Mouse (Mus musculus): Measurements from ENCODE around the gene Nsl1. TPM values are rescaled to one million over a fixed set of nuclear protein-coding genes. Genes with fewer than 3 reads are reported as not detected.
A peak's percentile ranks its signal among the peaks of the same experiment; 100 is the strongest.

Nsl1 gene
- polyA plus RNA-seq, 1 experiment from 2014 or later = 10.2 TPM

GRCm38 (mm10) chr1:191099114-191099513 is 36.3 kb downstream of the Nsl1 start:
- Histone ChIP-seq H3K4me2 (replicated peaks) (peak overlapping the region; percentile 88; the same call in 1 of the 2 replicates), H3K4me3 (replicated peaks) (peak overlapping the region; percentile 51; the same call in 1 of the 2 replicates)
- WGBS = 40% methylated on average over 5 of the region's 5 CpGs

GRCm38 (mm10) chr1:191099772-191100291 is 37.0 kb downstream of the Nsl1 start:
- H3K27me3 ChIP-seq = peaks cover 43% of the 10 kb centered on the region
- H3K9me3 ChIP-seq = no peaks in the 10 kb centered on the region; the same call in 1 of the 2 replicates
- H3K4me2 ChIP-seq (replicated peaks) = no peak overlapping the region
- ATAC-seq = no peak
- H3K36me3 ChIP-seq = no peaks in the 10 kb centered on the region
- H3K4me1 ChIP-seq (replicated peaks) = peaks cover 12% of the 10 kb centered on the region
- H3K27ac ChIP-seq = no peak overlapping the region
- no peak overlapping the region for H3K4me3 ChIP-seq (replicated peaks)
- 77% methylated on average over 5 of the region's 5 CpGs for WGBS
- H3K9ac ChIP-seq (replicated peaks) = no peak overlapping the region

More at GRCm38 (mm10) chr1:191099114-191099513, 36.3 kb downstream of the Nsl1 start:
- H3K4me1 ChIP-seq (replicated peaks) = peaks cover 12% of the 10 kb centered on the region
- H3K27ac ChIP-seq = no peak overlapping the region
- H3K9ac ChIP-seq (replicated peaks) = no peak overlapping the region
- peaks cover 43% of the 10 kb centered on the region for H3K27me3 ChIP-seq
- H3K36me3 ChIP-seq = no peaks in the 10 kb centered on the region
- ATAC-seq = no peak
- H3K9me3 ChIP-seq = no peaks in the 10 kb centered on the region; the same call in 1 of the 2 replicates

GRCm38 (mm10) chr1:191102730-191103370 is 40.0 kb downstream of the Nsl1 start:
- ATAC-seq = no peak
- 87% methylated on average over 15 of the region's 15 CpGs for WGBS
- H3K4me3 ChIP-seq (replicated peaks) = no peak overlapping the region
- peaks cover 7% of the 10 kb centered on the region for H3K4me1 ChIP-seq (replicated peaks)
- no peaks in the 10 kb centered on the region; the same call in 1 of the 2 replicates for H3K9me3 ChIP-seq
- H3K9ac ChIP-seq (replicated peaks) = no peak overlapping the region
- H3K27ac ChIP-seq = no peak overlapping the region
- H3K4me2 ChIP-seq (replicated peaks) = no peak overlapping the region
- H3K27me3 ChIP-seq = peaks cover 24% of the 10 kb centered on the region
- H3K36me3 ChIP-seq = no peaks in the 10 kb centered on the region

GRCm38 (mm10) chr1:191105246-191105645 is 42.4 kb downstream of the Nsl1 start:
- no peak overlapping the region for H3K9ac ChIP-seq (replicated peaks)
- no peaks in the 10 kb centered on the region for H3K36me3 ChIP-seq
- H3K27ac ChIP-seq = no peak overlapping the region
- H3K4me2 ChIP-seq (replicated peaks) = no peak overlapping the region
- 88% methylated on average over 9 of the region's 9 CpGs for WGBS
- peaks cover 4% of the 10 kb centered on the region; the same call in 1 of the 2 replicates for H3K27me3 ChIP-seq
- no peak overlapping the region for H3K4me3 ChIP-seq (replicated peaks)
- no peaks in the 10 kb centered on the region for H3K4me1 ChIP-seq (replicated peaks)
- no peak for ATAC-seq
- no peaks in the 10 kb centered on the region; the same call in 1 of the 2 replicates for H3K9me3 ChIP-seq

GRCm38 (mm10) chr1:191107306-191107705 is 44.5 kb downstream of the Nsl1 start:
- no peaks in the 10 kb centered on the region for H3K4me1 ChIP-seq (replicated peaks)
- H3K9me3 ChIP-seq = no peaks in the 10 kb centered on the region
- no peaks in the 10 kb centered on the region for H3K36me3 ChIP-seq
- no peak for ATAC-seq
- H3K4me3 ChIP-seq (replicated peaks) = no peak overlapping the region
- no peak overlapping the region for H3K9ac ChIP-seq (replicated peaks)
- no peak overlapping the region for H3K4me2 ChIP-seq (replicated peaks)
- H3K27me3 ChIP-seq = no peaks in the 10 kb centered on the region
- H3K27ac ChIP-seq = no peak overlapping the region
- WGBS = 75% methylated on average over 10 of the region's 10 CpGs

GRCm38 (mm10) chr1:191109907-191110306 is 47.1 kb downstream of the Nsl1 start:
- H3K36me3 ChIP-seq = no peaks in the 10 kb centered on the region
- no peaks in the 10 kb centered on the region for H3K4me1 ChIP-seq (replicated peaks)
- H3K9ac ChIP-seq (replicated peaks) = no peak overlapping the region
- no peaks in the 10 kb centered on the region for H3K27me3 ChIP-seq
- no peaks in the 10 kb centered on the region for H3K9me3 ChIP-seq
- ATAC-seq = no peak
- H3K4me2 ChIP-seq (replicated peaks) = no peak overlapping the region
- H3K27ac ChIP-seq = no peak overlapping the region
- WGBS = 93% methylated on average over 9 of the region's 9 CpGs
- H3K4me3 ChIP-seq (replicated peaks) = no peak overlapping the region

- H3K4me3 ChIP-seq (replicated peaks) = no peak overlapping the region
- ATAC-seq = no peak
- WGBS = 65% methylated on average over 8 of the region's 8 CpGs
- H3K4me1 ChIP-seq (replicated peaks) = no peaks in the 10 kb centered on the region
- H3K27me3 ChIP-seq = no peaks in the 10 kb centered on the region
- H3K9me3 ChIP-seq = no peaks in the 10 kb centered on the region
- no peak overlapping the region for H3K4me2 ChIP-seq (replicated peaks)
- H3K27ac ChIP-seq = no peak overlapping the region
- no peak overlapping the region for H3K9ac ChIP-seq (replicated peaks)
- H3K36me3 ChIP-seq = no peaks in the 10 kb centered on the region
Measured at GRCm38 (mm10) chr1:191111146-191111545, 48.3 kb downstream of the Nsl1 start.

GRCm38 (mm10) chr1:191114868-191115267 is 52.1 kb downstream of the Nsl1 start:
- no peaks in the 10 kb centered on the region for H3K36me3 ChIP-seq
- WGBS = 82% methylated on average over 7 of the region's 7 CpGs
- H3K27me3 ChIP-seq = no peaks in the 10 kb centered on the region
- H3K27ac ChIP-seq = no peak overlapping the region
- ATAC-seq = no peak
- H3K9me3 ChIP-seq = no peaks in the 10 kb centered on the region
- H3K4me1 ChIP-seq (replicated peaks) = no peaks in the 10 kb centered on the region
- no peak overlapping the region for H3K4me2 ChIP-seq (replicated peaks)
- no peak overlapping the region for H3K9ac ChIP-seq (replicated peaks)
- H3K4me3 ChIP-seq (replicated peaks) = no peak overlapping the region

GRCm38 (mm10) chr1:191115514-191116238 is 52.9 kb downstream of the Nsl1 start:
- ATAC-seq = no peak
- Histone ChIP-seq H3K9ac (replicated peaks) (no peak overlapping the region), H3K4me3 (replicated peaks) (no peak overlapping the region), H3K9me3 (no peaks in the 10 kb centered on the region), H3K27me3 (no peaks in the 10 kb centered on the region), H3K4me1 (replicated peaks) (no peaks in the 10 kb centered on the region), H3K27ac (no peak overlapping the region), H3K4me2 (replicated peaks) (no peak overlapping the region), H3K36me3 (no peaks in the 10 kb centered on the region)
- WGBS = 78% methylated on average over 11 of the region's 11 CpGs

GRCm38 (mm10) chr1:191122744-191123143 is 59.9 kb downstream of the Nsl1 start:
- Histone ChIP-seq H3K9me3 (no peaks in the 10 kb centered on the region), H3K27me3 (peaks cover 16% of the 10 kb centered on the region), H3K4me2 (replicated peaks) (no peak overlapping the region), H3K36me3 (no peaks in the 10 kb centered on the region), H3K4me1 (replicated peaks) (peaks cover 3% of the 10 kb centered on the region; the same call in 1 of the 2 replicates), H3K9ac (replicated peaks) (no peak overlapping the region), H3K27ac (no peak overlapping the region), H3K4me3 (replicated peaks) (no peak overlapping the region)
- whole genome bisulfite sequencing = 72% methylated on average over 3 of the region's 3 CpGs
- no peak for ATAC-seq

GRCm38 (mm10) chr1:191123696-191124095 is 60.9 kb downstream of the Nsl1 start:
- WGBS = 83% methylated on average over 2 of the region's 2 CpGs
- peaks cover 16% of the 10 kb centered on the region for H3K27me3 ChIP-seq
- no peaks in the 10 kb centered on the region for H3K36me3 ChIP-seq
- no peak overlapping the region for H3K4me3 ChIP-seq (replicated peaks)
- no peak overlapping the region for H3K27ac ChIP-seq
- no peaks in the 10 kb centered on the region for H3K9me3 ChIP-seq
- no peak overlapping the region for H3K9ac ChIP-seq (replicated peaks)
- no peak for ATAC-seq
- peaks cover 3% of the 10 kb centered on the region; the same call in 1 of the 2 replicates for H3K4me1 ChIP-seq (replicated peaks)
- H3K4me2 ChIP-seq (replicated peaks) = no peak overlapping the region

GRCm38 (mm10) chr1:191124288-191124687 is 61.5 kb downstream of the Nsl1 start:
- peaks cover 16% of the 10 kb centered on the region for H3K27me3 ChIP-seq
- peaks cover 3% of the 10 kb centered on the region; the same call in 1 of the 2 replicates for H3K4me1 ChIP-seq (replicated peaks)
- no peak overlapping the region for H3K4me3 ChIP-seq (replicated peaks)
- WGBS = 64% methylated on average over 4 of the region's 4 CpGs
- no peaks in the 10 kb centered on the region for H3K9me3 ChIP-seq
- H3K9ac ChIP-seq (replicated peaks) = no peak overlapping the region
- no peak for ATAC-seq
- no peak overlapping the region for H3K4me2 ChIP-seq (replicated peaks)
- no peak overlapping the region for H3K27ac ChIP-seq
- no peaks in the 10 kb centered on the region for H3K36me3 ChIP-seq
